Mouse (Mus musculus) MEL-GATA-1-ER (cell line): ENCODE data around the gene Tnfsf15.

Source experiments
- DNase-seq: peaks from one replicate; pipeline ENCODE4 v3.0.0-alpha.2; 2012; ENCODE audit warnings: low read depth; ENCODE audit errors: extremely low read depth

Gene Tnfsf15

GRCm38 (mm10) chr4:63685253-63685525 lies 59.7 kb downstream of the Tnfsf15 start:
- DNase-seq: no peak

GRCm38 (mm10) chr4:63684412-63685252 lies 60.3 kb downstream of the Tnfsf15 start:
- no peak for DNase-seq

GRCm38 (mm10) chr4:63683716-63684115 lies 61.2 kb downstream of the Tnfsf15 start:
- no peak for DNase-seq

GRCm38 (mm10) chr4:63683056-63683455 lies 61.9 kb downstream of the Tnfsf15 start:
- DNase-seq: no peak

- no peak for DNase-seq
Measured at GRCm38 (mm10) chr4:63682441-63682840, 62.5 kb downstream of the Tnfsf15 start.

GRCm38 (mm10) chr4:63681557-63681956 lies 63.4 kb downstream of the Tnfsf15 start:
- no peak for DNase-seq
